Mouse (Mus musculus) forebrain, embryonic 14.5 days (tissue): ENCODE results near the gene Sap18b. TPM values are rescaled to one million over a fixed set of nuclear protein-coding genes. Genes with fewer than 3 reads are reported as not detected.

Experiments used
- ATAC-seq: fragments of 200-750 bp; cut with Nextera tagmentation; 2 replicates; pipeline ENCODE4 v1.8.0; 2017; ENCODE audit warnings: mild to moderate bottlenecking, moderate library complexity
- DNase-seq: peaks from one replicate; pipeline ENCODE4 v3.0.0-alpha.2; 2015; ENCODE audit warnings: low spot score
- H3K27ac ChIP-seq: fragments of 300-500 bp; sonication (generic); 2 replicates; pipeline ENCODE4 v1.5.1; 2014; ENCODE audit warnings: low read depth, mild to moderate bottlenecking, control low read depth, low read length, moderate library complexity
- H3K27me3 ChIP-seq: fragments of 300-500 bp; sonication (generic); replicated peaks from 2 replicates; pipeline ENCODE4 v1.6.1; 2014; ENCODE audit warnings: low read length, control low read depth, mixed read lengths; ENCODE audit not compliant: control insufficient read depth, insufficient read depth
- H3K36me3 ChIP-seq: fragments of 300-500 bp; sonication (generic); 2 replicates; pipeline ENCODE4 v1.6.1; 2014; ENCODE audit warnings: low read length, control low read depth; ENCODE audit not compliant: control insufficient read depth, insufficient read depth
- H3K4me1 ChIP-seq: fragments of 300-500 bp; sonication (generic); 2 replicates; pipeline ENCODE4 v1.6.1; 2014; ENCODE audit warnings: antibody characterized with exemption, low read length, control low read depth; ENCODE audit not compliant: control insufficient read depth, insufficient read depth
- H3K4me2 ChIP-seq: fragments of 300-500 bp; sonication (generic); 2 replicates; pipeline ENCODE4 v1.6.1; 2014; ENCODE audit warnings: mild to moderate bottlenecking, control low read depth, low read length
- H3K4me3 ChIP-seq: fragments of 300-500 bp; sonication (generic); 2 replicates; pipeline ENCODE4 v1.5.1; 2014; ENCODE audit warnings: low read depth, low read length, control low read depth
- H3K9ac ChIP-seq: fragments of 300-500 bp; sonication (generic); 2 replicates; pipeline ENCODE4 v1.6.1; 2014; ENCODE audit warnings: mild to moderate bottlenecking, low read length, control low read depth, moderate library complexity
- H3K9me3 ChIP-seq: fragments of 300-500 bp; sonication (generic); replicated peaks from 2 replicates; pipeline ENCODE4 v1.6.1; 2016; ENCODE audit warnings: low read length, control low read depth, mixed read lengths; ENCODE audit not compliant: control insufficient read depth
- WGBS: fragments of 180-500 bp; shearing (Covaris S2); extraction: QIAGEN DNeasy Blood & Tissue Kit; methylation state at CpG from one replicate; pipeline ENCODE4 v1.1.7; 2014; 5-methylcytosine and 5-hydroxymethylcytosine counted together
- polyA plus RNA-seq: library from polyadenylated mRNA; unstranded; fragments of >200 nt; fragmentation: Nextera tagmentation; extraction: Ambion mirVana; gene quantifications from 2 replicates; pipeline ENCODE4 v1.2.1, GENCODE M21; 2014

Gene Sap18b
- polyA plus RNA-seq, 1 experiment from 2014 or later: 271 TPM

DNA sequence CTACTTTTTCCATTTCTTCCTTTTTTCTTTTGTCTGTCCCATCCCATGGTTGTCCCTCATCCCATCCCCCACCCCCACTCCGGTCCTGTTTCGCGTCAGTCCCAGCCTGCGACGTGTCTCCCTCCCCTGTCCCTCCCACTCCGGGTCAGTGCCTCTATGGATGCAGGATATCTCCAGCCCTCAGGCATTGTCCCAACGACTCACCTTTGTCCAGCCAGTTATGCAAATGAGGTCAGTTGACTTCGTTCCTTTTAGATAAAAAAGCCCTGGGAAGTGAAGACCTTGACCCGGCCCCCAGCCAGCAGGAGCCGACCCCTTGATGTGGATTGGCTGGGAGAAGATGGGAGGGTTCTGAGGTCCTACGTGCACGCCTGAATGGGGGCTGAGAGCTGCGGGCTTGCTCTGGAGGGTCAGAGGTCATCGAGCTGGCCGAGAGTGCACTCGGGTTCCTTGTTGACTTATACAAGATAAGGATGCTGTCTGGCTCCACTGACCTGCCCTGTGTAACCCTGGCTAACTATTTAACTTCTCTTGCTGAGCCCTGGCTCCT lies 8.4 kb downstream of the Sap18b start:
- no peak for DNase-seq
- ATAC-seq: peak; percentile 61
- H3K4me3 ChIP-seq: peak overlapping the region; percentile 6; the same call in 1 of the 2 replicates
- peaks cover 10% of the 10 kb centered on the region; the same call in 1 of the 2 replicates for H3K36me3 ChIP-seq
- 2% methylated on average over 16 of the region's 16 CpGs for WGBS
- no peaks in the 10 kb centered on the region for H3K27me3 ChIP-seq
- 0 out of 2 replicates have a peak, but pooled peaks cover 8% of the 10 kb centered on the region for H3K4me1 ChIP-seq
- H3K27ac ChIP-seq: no peak overlapping the region
- no peak overlapping the region for H3K9ac ChIP-seq
- no peaks in the 10 kb centered on the region for H3K9me3 ChIP-seq
- H3K4me2 ChIP-seq: peak overlapping the region; percentile 43

DNA sequence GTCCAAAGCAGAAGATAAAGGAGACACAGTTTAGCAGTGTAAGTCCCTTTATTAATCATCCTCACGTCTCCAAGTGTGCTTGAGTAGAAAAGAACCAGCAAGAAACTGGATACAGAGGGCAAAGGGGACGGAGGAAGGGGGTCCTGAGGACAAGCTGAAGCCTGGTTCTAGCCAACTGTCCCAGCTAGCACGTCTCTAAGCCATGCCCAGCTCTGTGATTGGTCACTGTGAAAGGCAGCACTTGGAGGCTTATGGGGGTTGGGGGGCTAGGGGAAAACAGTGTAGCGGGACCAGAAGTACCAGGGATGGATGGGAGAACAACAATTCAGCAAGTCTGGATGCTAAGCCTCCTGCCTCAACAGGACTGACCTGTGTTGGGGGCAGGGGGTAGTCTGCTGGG lies 10.7 kb downstream of the Sap18b start:
- no peak overlapping the region for H3K27ac ChIP-seq
- DNase-seq (no peak), ATAC-seq (no peak)
- 73% methylated on average over 4 of the region's 4 CpGs for WGBS
- H3K36me3 ChIP-seq: peaks cover 27% of the 10 kb centered on the region; the same call in 1 of the 2 replicates
- no peak overlapping the region for H3K4me3 ChIP-seq
- no peak overlapping the region for H3K4me2 ChIP-seq
- 0 out of 2 replicates have a peak, but pooled peaks cover 8% of the 10 kb centered on the region for H3K4me1 ChIP-seq
- no peaks in the 10 kb centered on the region for H3K27me3 ChIP-seq
- no peak overlapping the region for H3K9ac ChIP-seq
- no peaks in the 10 kb centered on the region for H3K9me3 ChIP-seq

DNA sequence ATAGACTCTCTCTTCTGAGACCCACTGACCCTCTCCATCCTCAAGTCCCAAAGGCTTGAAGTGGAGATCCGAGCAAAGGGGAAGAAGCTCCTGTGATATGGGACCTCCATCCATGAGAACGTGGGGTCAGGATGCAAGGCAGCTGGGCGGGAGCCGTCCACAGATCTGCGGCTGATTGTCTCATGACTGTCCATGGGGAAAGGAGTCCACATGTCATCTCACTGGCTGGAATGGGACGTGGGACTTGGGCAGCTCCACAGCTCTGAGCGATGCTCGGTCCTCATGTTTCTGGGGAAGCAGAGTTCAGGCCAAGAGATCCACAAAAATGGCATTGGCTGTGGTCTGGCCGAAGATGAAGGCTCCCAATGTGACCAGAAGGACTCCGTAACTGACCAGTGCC lies 12.1 kb downstream of the Sap18b start:
- 95% methylated on average over 10 of the region's 10 CpGs for WGBS
- Histone ChIP-seq H3K36me3 (peaks cover 41% of the 10 kb centered on the region), H3K27me3 (no peaks in the 10 kb centered on the region)

DNA sequence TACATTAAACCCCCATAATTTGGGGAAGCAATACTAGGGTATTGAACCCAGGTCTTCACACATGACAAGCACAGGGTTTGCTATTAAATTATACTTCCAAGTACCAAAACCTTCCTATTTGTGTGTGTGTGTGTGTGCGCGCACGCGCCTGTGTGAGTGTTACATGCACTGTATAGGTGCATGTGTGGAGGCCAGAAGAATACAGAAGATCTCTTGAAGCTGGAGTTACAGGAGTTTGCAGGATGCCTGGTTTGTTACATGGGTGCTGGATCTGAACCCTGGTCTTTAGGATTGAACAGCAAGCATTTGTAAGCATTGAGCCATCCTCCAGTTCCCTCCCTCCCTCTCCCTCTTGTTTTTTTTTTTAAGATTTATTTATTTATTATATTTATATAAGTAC lies 14.1 kb downstream of the Sap18b start:
- WGBS: 100% methylated on average over 4 of the region's 4 CpGs
- H3K36me3 ChIP-seq: peaks cover 56% of the 10 kb centered on the region
- no peak for ATAC-seq

More for the DNA sequence above, 12.1 kb downstream of the Sap18b start:
- Histone ChIP-seq H3K9ac (no peak overlapping the region), H3K9me3 (no peaks in the 10 kb centered on the region), H3K4me1 (0 out of 2 replicates have a peak, but pooled peaks cover 8% of the 10 kb centered on the region), H3K27ac (no peak overlapping the region), H3K4me3 (no peak overlapping the region), H3K4me2 (no peak overlapping the region)
- ATAC-seq (no peak), DNase-seq (no peak)

DNA sequence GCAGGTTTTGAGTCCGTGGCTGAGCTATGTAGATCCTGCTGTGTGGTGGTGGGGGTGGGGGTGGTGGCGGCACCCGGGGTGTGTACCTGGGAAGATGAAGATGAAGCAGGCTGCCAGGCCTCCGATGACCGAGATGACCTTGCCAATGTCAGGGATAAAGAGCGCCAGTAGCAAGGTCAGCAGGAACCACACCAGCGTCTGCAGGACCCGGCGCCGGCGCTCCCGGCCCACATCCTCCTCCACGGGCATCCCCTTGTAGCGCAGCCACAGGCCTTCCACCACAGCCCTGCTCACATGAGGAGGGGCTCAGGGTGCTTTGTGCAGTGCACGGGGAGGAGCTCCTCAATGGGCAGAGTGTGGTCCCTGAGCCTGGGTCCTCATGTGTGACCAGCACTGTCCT lies 16.3 kb downstream of the Sap18b start:
- WGBS: 90% methylated on average over 15 of the region's 15 CpGs
- no peaks in the 10 kb centered on the region for H3K27me3 ChIP-seq
- ATAC-seq: no peak
- no peak for DNase-seq
- H3K27ac ChIP-seq: no peak overlapping the region
- no peaks in the 10 kb centered on the region for H3K4me1 ChIP-seq
- no peaks in the 10 kb centered on the region for H3K9me3 ChIP-seq
- no peak overlapping the region for H3K4me3 ChIP-seq
- no peak overlapping the region for H3K4me2 ChIP-seq
- H3K36me3 ChIP-seq: peaks cover 74% of the 10 kb centered on the region
- H3K9ac ChIP-seq: no peak overlapping the region

More for the DNA sequence above, 14.1 kb downstream of the Sap18b start:
- no peak for DNase-seq
- no peaks in the 10 kb centered on the region for H3K4me1 ChIP-seq
- H3K27ac ChIP-seq: no peak overlapping the region
- no peaks in the 10 kb centered on the region for H3K9me3 ChIP-seq
- no peak overlapping the region for H3K4me3 ChIP-seq
- no peaks in the 10 kb centered on the region for H3K27me3 ChIP-seq
- no peak overlapping the region for H3K4me2 ChIP-seq
- no peak overlapping the region for H3K9ac ChIP-seq

DNA sequence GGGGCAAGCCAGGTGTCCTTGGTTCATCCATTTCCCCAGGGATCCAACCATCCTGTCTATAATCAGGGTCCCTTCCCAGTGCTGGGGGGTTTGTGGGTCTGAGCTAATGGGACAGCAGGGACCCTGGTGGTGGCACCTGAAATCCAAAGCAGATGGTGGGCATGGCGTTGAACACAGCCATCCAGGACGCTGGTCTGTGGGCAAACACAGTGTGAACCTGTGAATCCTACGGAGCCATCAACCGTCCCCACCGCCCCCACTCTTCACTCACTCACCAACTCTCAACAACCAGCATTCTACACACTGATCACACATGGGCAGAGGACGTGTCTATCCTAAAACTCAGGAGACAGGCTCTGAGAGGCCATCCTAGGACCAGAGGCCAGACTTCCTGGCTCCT lies 18.8 kb downstream of the Sap18b start:
- Histone ChIP-seq H3K4me3 (no peak overlapping the region), H3K4me1 (no peaks in the 10 kb centered on the region), H3K27ac (no peak overlapping the region), H3K36me3 (peaks cover 72% of the 10 kb centered on the region), H3K9ac (no peak overlapping the region), H3K4me2 (no peak overlapping the region), H3K9me3 (no peaks in the 10 kb centered on the region), H3K27me3 (no peaks in the 10 kb centered on the region)
- DNase-seq (no peak), ATAC-seq (no peak)
- 95% methylated on average over 6 of the region's 6 CpGs for WGBS

DNA sequence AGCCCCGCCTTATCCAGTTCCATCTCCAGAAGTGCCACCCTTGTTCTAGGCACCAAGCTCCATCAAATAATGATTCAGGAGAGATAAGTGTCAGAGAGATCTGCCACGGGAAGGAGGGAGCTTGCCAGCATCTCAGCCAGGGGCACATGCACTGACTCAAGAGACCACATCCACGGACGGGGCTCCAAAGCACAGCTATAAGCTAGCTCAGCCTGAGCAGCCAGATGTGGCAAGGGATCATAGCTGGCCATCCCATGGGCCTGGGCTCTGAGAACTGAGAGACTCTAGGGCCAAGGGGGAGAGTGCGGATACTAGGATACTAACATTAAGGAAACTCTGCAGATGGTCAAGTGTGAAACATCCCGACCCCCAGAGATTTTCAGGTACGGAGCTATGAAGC lies 19.9 kb downstream of the Sap18b start:
- Histone ChIP-seq H3K4me1 (no peaks in the 10 kb centered on the region), H3K9ac (no peak overlapping the region), H3K27ac (no peak overlapping the region), H3K36me3 (peaks cover 64% of the 10 kb centered on the region), H3K4me3 (no peak overlapping the region), H3K9me3 (no peaks in the 10 kb centered on the region), H3K4me2 (no peak overlapping the region), H3K27me3 (no peaks in the 10 kb centered on the region)
- ATAC-seq (no peak), DNase-seq (no peak)
- WGBS: 91% methylated on average over 7 of the region's 7 CpGs

DNA sequence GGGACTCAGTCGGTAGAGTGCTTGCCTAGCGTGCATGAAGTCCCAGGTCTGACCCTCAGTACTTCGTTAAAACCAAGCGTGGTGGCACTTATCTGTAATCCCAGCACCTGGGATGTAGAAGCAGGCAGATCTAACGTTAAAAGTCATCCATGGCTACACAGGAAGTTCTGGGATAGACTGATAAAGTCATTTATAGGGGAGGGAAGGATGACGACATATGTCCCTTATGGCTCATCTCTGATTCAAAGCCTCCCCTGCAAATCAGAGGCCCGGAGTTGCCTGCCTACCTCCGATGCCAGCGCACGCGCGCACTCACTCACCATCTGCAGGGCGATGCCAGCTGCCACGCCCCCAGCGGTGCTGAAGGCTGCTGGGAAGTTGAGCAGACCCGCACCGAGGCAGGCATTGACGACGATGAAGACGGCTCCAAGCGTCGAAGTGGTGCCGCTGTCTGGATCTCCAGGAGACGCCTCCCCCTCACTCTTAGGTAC lies 23.0 kb downstream of the Sap18b start:
- 83% methylated on average over 24 of the region's 24 CpGs for WGBS
- 0 out of 2 replicates have a peak, but pooled peaks have one; percentile 18 for ATAC-seq
- no peak for DNase-seq

DNA sequence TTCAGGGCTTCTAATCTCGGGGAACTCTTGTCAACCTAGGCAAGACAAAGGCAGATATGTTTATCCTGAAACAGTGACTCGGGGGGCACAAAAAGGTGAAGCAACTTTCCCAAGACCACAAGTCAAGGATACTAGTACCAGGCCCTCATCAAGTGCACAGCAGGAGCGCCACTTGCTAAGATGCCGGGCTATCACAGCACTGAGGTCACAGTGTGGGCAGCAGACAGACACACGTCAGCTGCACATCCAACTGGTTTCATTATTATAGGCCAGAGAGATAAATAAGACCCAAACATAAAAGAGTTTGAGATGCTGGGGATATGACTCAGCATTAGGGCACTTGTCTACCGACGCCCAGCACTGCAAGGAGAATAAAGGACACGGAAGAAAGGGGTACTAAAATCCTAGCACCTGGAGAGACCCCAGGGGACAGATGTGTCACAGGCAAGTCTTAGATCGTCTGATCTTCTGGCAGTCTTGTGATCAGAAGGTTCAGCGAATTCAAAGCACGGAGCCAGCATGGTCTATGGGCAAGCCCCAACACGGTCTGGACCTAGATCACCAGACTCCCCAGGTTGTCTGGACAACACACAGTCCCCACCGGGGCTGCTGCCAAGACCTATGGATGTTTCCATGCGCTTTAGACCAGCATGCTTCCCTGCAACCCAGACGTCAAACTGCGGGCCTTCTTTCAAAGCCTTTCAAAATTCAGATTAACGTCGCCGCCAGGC lies 23.8 kb downstream of the Sap18b start:
- Histone ChIP-seq H3K4me1 (peaks cover 8% of the 10 kb centered on the region), H3K36me3 (peaks cover 31% of the 10 kb centered on the region), H3K4me2 (no peak overlapping the region), H3K27ac (no peak overlapping the region), H3K4me3 (no peak overlapping the region), H3K9ac (no peak overlapping the region), H3K27me3 (no peaks in the 10 kb centered on the region), H3K9me3 (no peaks in the 10 kb centered on the region)
- ATAC-seq (no peak), DNase-seq (no peak)
- WGBS: 90% methylated on average over 19 of the region's 19 CpGs

More for the DNA sequence above, 23.0 kb downstream of the Sap18b start:
- Histone ChIP-seq H3K9me3 (no peaks in the 10 kb centered on the region), H3K27ac (no peak overlapping the region), H3K27me3 (no peaks in the 10 kb centered on the region), H3K4me2 (no peak overlapping the region), H3K4me3 (no peak overlapping the region), H3K4me1 (peaks cover 8% of the 10 kb centered on the region), H3K9ac (no peak overlapping the region), H3K36me3 (peaks cover 38% of the 10 kb centered on the region)
